Mouse (Mus musculus): ENCODE measurements around the gene St5. TPM values are rescaled to one million over a fixed set of nuclear protein-coding genes. Genes with fewer than 3 reads are reported as not detected.
A peak's percentile ranks its signal among the peaks of the same experiment; 100 is the strongest.

St5 gene
- polyA plus RNA-seq, 1 experiment from 2014 or later, result 11.4 TPM

DNA sequence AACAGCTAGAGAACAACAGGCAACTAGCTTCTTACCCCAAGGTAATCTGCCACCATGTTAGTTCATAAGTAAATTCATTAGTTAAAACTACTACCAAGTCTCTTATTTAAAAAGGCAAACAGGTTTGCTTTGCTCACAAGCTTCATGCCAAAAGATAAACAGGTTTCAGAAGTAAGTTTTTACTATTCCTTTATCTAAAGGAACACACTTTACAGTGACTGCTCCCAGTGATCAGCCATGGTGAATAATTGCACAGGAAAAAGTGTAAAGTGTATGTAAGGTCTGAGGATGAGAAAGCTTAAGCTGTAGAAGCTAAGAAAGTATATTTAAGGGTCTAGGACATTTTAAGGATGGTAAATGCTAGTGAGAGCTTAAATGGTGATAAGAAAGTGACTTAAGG, 109.4 kb downstream of the St5 start:
- H3K4me2 ChIP-seq (replicated peaks), result no peak overlapping the region
- no peaks in the 10 kb centered on the region for H3K9me3 ChIP-seq
- no peak overlapping the region for H3K27ac ChIP-seq (replicated peaks)
- no peak overlapping the region for H3K4me3 ChIP-seq
- H3K4me1 ChIP-seq, result no peaks in the 10 kb centered on the region
- H3K9ac ChIP-seq (replicated peaks), result no peak overlapping the region
- no peak for ATAC-seq (replicated peaks)
- no peaks in the 10 kb centered on the region for H3K36me3 ChIP-seq
- H3K27me3 ChIP-seq, result no peaks in the 10 kb centered on the region

DNA sequence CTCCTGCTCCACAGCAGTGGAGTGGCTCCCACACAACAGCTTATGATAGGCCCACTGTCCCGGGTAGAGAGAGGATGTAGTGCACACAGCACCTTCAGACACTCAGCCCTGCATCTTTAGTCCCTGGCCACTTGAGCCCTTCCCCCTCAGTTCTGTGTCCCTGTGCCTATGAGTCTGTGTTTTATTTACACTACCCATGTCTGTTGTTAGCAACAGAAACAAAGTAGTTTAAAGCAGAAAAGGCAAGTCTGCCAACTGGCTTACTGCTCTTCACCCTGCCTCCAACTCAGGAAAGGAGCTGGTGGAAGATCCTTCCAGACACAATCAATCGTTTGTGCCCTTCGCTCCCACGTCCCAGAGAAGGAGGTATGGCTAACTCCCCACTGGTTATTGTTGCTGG, 111.2 kb downstream of the St5 start:
- Histone ChIP-seq H3K4me2 (replicated peaks) (no peak overlapping the region), H3K9me3 (no peaks in the 10 kb centered on the region), H3K4me1 (no peaks in the 10 kb centered on the region), H3K4me3 (no peak overlapping the region), H3K27me3 (no peaks in the 10 kb centered on the region), H3K36me3 (no peaks in the 10 kb centered on the region), H3K9ac (replicated peaks) (no peak overlapping the region), H3K27ac (replicated peaks) (no peak overlapping the region)
- WGBS, result 51% methylated on average over 4 of the region's 4 CpGs
- no peak for ATAC-seq (replicated peaks)

DNA sequence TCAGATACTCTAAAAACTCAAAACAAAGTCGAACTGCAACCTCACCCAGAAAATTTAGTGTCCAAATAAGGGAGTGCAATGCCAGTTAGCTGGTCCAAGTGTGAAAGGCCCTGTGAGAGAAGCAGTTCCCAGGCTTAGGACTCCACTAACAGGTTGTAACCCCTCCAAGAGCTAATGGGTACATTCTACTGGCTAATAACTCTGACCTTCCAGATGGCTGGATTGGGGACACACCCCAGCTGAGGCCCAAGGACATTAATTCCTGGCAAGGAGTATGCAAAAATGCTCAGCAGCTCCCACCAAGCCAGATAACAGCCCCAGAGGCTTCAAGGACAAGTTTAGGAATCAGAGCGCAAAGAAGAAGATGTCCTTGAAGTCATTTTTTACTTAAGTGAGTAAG, 112.8 kb downstream of the St5 start:
- 90% methylated on average over 2 of the region's 2 CpGs for WGBS
- no peak overlapping the region for H3K9ac ChIP-seq (replicated peaks)
- no peak for ATAC-seq (replicated peaks)

DNA sequence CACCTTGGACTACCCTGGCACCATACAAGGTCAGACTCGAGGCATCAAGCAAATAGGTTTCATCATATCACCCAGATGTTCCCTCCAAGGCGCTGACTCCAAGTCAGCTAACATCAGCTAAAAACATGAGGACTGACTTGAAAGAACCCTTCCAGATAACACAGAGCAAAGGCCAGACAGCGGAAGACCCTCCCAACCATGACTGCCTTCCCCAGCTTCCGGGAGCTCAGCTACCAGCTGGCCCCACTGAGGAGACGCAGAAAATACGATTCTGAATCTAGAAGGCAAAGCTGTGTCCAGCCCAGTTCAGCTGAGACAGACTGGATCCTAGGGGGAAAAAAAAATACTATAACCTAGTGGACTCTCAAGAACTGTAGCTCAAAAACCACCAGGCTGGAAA, 114.4 kb downstream of the St5 start:
- Histone ChIP-seq H3K4me3 (no peak overlapping the region), H3K4me1 (no peaks in the 10 kb centered on the region), H3K27ac (replicated peaks) (no peak overlapping the region), H3K36me3 (no peaks in the 10 kb centered on the region), H3K9me3 (no peaks in the 10 kb centered on the region), H3K27me3 (no peaks in the 10 kb centered on the region), H3K4me2 (replicated peaks) (no peak overlapping the region), H3K9ac (replicated peaks) (no peak overlapping the region)
- WGBS, result 87% methylated on average over 6 of the region's 6 CpGs
- no peak for ATAC-seq (replicated peaks)

More for the DNA sequence above, 112.8 kb downstream of the St5 start:
- H3K4me2 ChIP-seq (replicated peaks), result no peak overlapping the region
- H3K9me3 ChIP-seq, result no peaks in the 10 kb centered on the region
- H3K36me3 ChIP-seq, result no peaks in the 10 kb centered on the region
- H3K4me3 ChIP-seq, result no peak overlapping the region
- H3K4me1 ChIP-seq, result no peaks in the 10 kb centered on the region
- H3K27me3 ChIP-seq, result no peaks in the 10 kb centered on the region
- no peak overlapping the region for H3K27ac ChIP-seq (replicated peaks)

DNA sequence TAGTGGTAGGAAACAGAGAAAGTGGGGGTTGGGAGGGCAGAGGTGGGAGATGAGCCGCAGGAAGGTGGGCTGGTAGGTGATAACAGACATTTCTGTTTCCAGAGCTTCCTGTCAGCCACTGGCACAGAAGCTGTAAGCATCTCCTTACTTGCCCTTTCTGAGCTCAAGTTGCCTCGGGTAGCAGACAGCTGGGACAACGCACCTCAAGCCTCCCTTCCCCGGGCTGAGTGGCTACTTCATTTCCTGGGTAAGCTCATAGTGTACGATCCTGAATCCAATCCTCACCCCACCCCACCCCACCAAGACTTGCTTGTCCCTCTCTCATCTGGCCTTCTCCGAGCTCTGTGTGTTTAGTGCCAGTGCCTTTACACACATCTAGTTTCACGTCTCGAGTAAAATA, 115.3 kb downstream of the St5 start:
- Histone ChIP-seq H3K4me2 (replicated peaks) (no peak overlapping the region), H3K27ac (replicated peaks) (no peak overlapping the region), H3K9ac (replicated peaks) (no peak overlapping the region), H3K36me3 (no peaks in the 10 kb centered on the region), H3K9me3 (no peaks in the 10 kb centered on the region), H3K4me1 (no peaks in the 10 kb centered on the region), H3K4me3 (no peak overlapping the region), H3K27me3 (no peaks in the 10 kb centered on the region)
- WGBS, result 90% methylated on average over 8 of the region's 8 CpGs
- no peak for ATAC-seq (replicated peaks)

DNA sequence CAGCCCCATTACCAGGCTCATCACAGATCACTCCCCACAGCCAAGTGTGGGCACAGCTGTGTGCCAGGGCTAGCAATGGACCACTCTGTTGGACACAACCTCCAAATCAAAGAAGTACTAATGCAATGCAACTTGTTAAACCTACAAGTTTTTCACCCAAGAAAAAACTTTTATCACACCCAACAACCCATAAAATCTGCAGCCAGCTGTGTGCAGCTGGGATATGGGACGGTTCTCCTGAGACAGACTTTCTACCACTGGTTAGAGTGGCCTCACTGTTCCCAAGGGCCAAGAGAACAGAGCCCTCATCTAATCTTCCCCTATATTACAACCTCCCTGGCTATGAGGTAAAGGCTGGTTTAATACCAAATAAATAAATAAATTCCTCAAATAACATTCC, 118.9 kb downstream of the St5 start:
- Histone ChIP-seq H3K4me2 (replicated peaks) (no peak overlapping the region), H3K9ac (replicated peaks) (no peak overlapping the region), H3K4me3 (no peak overlapping the region), H3K27ac (replicated peaks) (no peak overlapping the region), H3K9me3 (no peaks in the 10 kb centered on the region), H3K27me3 (no peaks in the 10 kb centered on the region), H3K4me1 (peaks cover 4% of the 10 kb centered on the region; the same call in 1 of the 2 replicates), H3K36me3 (no peaks in the 10 kb centered on the region)
- no peak for ATAC-seq (replicated peaks)
- 90% methylated on average over 1 of the region's 1 CpGs for WGBS

DNA sequence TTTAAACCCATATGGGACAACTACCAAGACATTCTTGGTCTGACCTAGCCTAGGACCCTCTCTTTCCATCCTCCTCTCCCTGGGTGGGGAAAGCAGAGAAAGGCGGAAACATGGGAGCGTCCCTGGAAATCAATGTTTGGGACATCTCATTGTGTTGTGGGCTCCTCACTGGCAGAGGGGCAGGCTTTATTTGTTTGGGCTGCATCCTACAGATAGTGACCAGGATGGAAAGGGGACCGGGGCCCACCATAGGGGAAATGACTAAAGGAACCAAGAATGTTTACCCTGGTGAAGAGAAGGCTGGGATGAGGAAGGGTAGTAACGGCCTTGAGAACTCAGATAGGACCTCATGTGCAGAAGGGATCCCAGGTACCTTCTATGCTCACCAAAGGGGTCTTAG, 122.9 kb downstream of the St5 start:
- H3K27ac ChIP-seq (replicated peaks), result no peak overlapping the region
- WGBS, result 84% methylated on average over 4 of the region's 4 CpGs
- H3K4me1 ChIP-seq, result peaks cover 22% of the 10 kb centered on the region
- no peaks in the 10 kb centered on the region for H3K27me3 ChIP-seq
- no peak overlapping the region for H3K4me3 ChIP-seq
- H3K4me2 ChIP-seq (replicated peaks), result no peak overlapping the region
- H3K9ac ChIP-seq (replicated peaks), result no peak overlapping the region
- no peaks in the 10 kb centered on the region for H3K9me3 ChIP-seq
- no peak for ATAC-seq (replicated peaks)
- no peaks in the 10 kb centered on the region for H3K36me3 ChIP-seq

DNA sequence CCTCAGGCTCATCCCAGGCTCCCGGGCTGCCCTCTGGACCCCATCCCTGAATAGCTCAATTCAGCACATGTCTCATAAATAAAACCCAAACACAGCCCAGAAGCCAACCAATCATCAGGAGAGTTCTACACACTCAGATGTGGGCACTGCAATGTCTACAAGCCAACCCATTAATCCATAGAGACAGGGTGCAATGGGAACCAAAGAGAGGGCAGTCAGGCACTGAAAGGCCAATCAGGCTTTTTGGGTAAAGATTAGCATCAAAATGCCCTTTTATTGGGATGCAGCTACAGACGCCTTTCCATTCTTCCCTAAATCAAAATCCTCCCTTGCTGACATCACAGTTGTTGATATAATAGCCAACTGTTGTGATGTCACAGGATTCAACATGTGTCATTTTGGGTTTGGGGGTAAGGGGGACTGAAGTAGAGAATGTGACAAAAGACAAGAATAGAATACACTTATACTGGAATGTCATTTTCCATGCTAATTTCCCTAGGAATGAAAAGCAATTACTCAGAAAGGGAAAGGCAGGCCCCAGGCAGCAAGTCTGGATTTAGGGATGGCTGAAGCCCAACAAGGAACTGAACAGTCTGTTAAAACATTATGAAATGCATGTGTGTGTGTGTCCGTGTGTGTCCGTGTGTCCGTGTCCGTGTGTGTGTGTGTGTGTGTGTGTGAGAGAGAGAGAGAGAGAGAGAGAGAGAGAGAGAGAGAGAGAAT, 123.7 kb downstream of the St5 start:
- 37% methylated on average over 6 of the region's 6 CpGs for WGBS

DNA sequence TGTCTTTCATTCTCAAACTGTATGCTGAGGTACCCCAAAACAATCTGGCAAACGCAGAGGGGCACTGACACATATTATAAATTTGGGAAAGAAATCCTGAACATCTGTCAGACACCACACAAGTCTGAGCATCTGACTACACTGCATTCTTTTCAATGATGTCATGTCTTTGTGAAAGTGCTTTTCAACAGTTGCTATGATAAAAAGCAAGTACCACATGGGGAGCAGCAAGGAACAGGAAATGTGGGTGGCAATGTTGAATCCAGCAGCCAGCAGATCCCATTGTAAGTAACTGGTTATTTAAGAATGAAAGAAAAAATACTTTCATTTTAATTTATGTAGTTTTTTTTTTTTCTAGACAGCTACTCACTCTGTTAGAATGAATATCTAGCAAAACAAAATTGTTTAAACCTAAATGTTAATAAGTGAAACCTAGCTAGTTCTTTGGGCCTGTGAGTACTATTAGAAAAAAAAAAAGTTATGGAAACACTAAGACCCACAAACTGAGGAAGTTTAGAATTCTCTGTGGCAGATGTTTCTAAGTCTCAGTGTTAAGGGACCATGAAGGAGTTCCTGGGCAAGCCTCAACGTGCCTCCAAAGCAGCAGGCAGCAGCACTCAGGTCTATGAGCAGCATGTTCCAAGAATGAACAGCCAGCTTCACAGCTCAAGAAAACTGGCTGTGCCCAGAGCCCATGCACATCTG, 124.4 kb downstream of the St5 start:
- H3K36me3 ChIP-seq, result no peaks in the 10 kb centered on the region
- H3K4me1 ChIP-seq, result peaks cover 22% of the 10 kb centered on the region
- H3K9me3 ChIP-seq, result no peaks in the 10 kb centered on the region
- no peak overlapping the region for H3K4me3 ChIP-seq
- ATAC-seq (replicated peaks), result no peak
- no peak overlapping the region for H3K4me2 ChIP-seq (replicated peaks)
- no peak overlapping the region for H3K27ac ChIP-seq (replicated peaks)
- H3K27me3 ChIP-seq, result no peaks in the 10 kb centered on the region
- WGBS, result 39% methylated on average over 2 of the region's 2 CpGs
- no peak overlapping the region for H3K9ac ChIP-seq (replicated peaks)

More for the DNA sequence above, 123.7 kb downstream of the St5 start:
- peak; percentile 91 for ATAC-seq (replicated peaks)
- H3K27me3 ChIP-seq, result no peaks in the 10 kb centered on the region
- H3K4me1 ChIP-seq, result peaks cover 22% of the 10 kb centered on the region
- no peak overlapping the region for H3K9ac ChIP-seq (replicated peaks)
- no peak overlapping the region for H3K27ac ChIP-seq (replicated peaks)
- no peaks in the 10 kb centered on the region for H3K36me3 ChIP-seq
- H3K9me3 ChIP-seq, result no peaks in the 10 kb centered on the region
- H3K4me3 ChIP-seq, result no peak overlapping the region
- H3K4me2 ChIP-seq (replicated peaks), result no peak overlapping the region

DNA sequence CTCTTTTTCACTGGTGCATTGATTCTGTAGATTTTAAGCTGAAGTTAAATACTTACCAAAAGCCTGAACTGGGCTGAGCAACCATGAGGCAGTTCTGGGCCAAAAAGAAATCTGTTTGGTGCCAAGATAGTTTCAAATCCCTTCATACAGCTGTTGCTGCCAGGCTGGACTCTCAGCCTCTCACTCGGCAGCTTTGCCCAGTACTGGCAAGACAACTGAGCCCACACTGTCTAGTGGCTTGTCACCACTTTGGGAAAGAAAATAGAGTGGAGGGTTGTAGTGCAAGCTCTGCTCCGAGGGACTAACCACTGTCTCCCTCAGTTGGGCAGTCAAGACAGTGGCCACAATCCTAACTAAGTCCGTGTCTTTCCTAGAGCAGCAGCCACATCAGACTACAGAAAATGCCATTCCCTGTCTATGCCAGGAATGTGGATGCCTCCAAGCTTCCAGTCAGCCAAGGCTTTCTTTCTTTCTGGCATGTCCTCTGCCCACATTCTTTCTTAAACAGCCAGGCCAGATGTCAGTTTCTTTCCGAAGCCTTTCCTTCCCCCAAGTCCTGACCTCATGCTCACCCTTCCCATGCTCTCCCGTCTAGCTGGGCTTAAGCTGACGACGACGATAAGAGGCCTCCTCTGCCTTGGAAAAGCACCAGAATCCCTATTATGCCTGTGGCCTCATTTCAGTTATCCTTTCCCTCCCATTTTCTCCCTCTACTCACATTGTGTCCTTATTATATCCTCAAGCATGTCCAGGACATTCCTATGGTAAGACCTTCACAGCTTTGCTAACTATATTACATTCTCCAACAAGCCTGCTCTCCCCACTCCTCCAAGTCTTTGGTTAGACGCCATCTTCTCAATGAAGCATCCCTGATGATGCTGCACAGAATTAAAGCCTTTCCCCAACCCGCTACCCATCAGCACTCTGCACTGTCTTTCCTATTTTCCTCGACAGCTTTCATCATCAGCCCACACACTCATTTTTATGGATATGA, 126.8 kb downstream of the St5 start:
- Histone ChIP-seq H3K9ac (replicated peaks) (no peak overlapping the region), H3K4me1 (peaks cover 22% of the 10 kb centered on the region), H3K27ac (replicated peaks) (no peak overlapping the region), H3K4me3 (no peak overlapping the region), H3K36me3 (no peaks in the 10 kb centered on the region), H3K9me3 (no peaks in the 10 kb centered on the region), H3K4me2 (replicated peaks) (no peak overlapping the region), H3K27me3 (no peaks in the 10 kb centered on the region)
- ATAC-seq (replicated peaks), result no peak
- 59% methylated on average over 11 of the region's 11 CpGs for WGBS

DNA sequence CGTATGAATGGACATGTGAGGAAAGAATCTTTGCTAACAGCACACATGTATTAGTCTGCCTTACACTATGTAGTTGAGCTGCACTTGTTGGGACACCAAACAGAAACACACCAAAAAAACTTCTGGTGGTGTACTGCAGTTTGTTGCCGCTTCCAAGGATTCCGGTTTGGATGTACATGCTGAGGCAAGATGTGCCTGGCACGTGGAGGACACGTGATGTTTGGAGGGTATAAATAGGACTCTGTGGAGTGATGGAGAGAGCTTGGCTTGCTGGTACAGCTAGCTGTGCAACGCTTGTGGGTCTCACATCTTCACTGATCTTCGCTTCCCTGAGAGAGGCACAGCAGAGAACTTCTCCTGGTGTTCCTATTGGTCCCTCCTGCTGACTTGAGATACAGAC, 129.2 kb downstream of the St5 start:
- ATAC-seq (replicated peaks), result no peak
- Histone ChIP-seq H3K27me3 (no peaks in the 10 kb centered on the region), H3K9me3 (no peaks in the 10 kb centered on the region), H3K27ac (replicated peaks) (no peak overlapping the region), H3K9ac (replicated peaks) (no peak overlapping the region), H3K36me3 (no peaks in the 10 kb centered on the region), H3K4me1 (peaks cover 15% of the 10 kb centered on the region), H3K4me3 (no peak overlapping the region), H3K4me2 (replicated peaks) (no peak overlapping the region)
- 92% methylated on average over 7 of the region's 7 CpGs for WGBS

DNA sequence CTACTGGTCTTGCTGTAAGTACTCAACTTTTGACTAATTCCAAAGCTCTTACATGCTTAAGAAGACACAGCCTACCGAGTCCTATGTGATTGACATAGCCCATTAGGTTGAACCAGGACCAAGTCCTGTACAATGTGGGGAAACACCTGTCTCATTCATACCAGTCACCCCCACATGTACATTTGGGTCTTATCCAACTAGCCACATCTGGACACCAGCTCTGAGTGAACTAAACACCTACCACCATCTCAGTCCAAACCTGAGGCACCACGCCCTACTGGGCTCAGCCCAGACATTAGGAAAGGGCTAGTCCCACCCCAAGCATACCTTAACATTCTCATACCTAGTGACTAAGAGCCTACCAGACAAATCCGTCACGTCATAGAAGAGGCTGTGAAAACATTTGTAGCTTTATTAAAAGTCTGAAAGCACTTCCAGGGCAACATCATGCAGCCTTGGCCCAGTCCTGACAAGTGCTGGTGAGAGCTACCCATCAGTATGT, 135.0 kb downstream of the St5 start:
- no peaks in the 10 kb centered on the region for H3K9me3 ChIP-seq
- H3K36me3 ChIP-seq, result no peaks in the 10 kb centered on the region
- no peaks in the 10 kb centered on the region for H3K27me3 ChIP-seq
- ATAC-seq (replicated peaks), result no peak
- H3K4me1 ChIP-seq, result no peaks in the 10 kb centered on the region
- H3K4me2 ChIP-seq (replicated peaks), result no peak overlapping the region
- no peak overlapping the region for H3K9ac ChIP-seq (replicated peaks)
- H3K4me3 ChIP-seq, result no peak overlapping the region
- H3K27ac ChIP-seq (replicated peaks), result no peak overlapping the region
- 94% methylated on average over 4 of the region's 4 CpGs for WGBS

Measured in forebrain, embryonic 15.5 days (tissue).